Mouse (Mus musculus): ENCODE data around the gene Rps6ka5.

The Rps6ka5 gene

DNA sequence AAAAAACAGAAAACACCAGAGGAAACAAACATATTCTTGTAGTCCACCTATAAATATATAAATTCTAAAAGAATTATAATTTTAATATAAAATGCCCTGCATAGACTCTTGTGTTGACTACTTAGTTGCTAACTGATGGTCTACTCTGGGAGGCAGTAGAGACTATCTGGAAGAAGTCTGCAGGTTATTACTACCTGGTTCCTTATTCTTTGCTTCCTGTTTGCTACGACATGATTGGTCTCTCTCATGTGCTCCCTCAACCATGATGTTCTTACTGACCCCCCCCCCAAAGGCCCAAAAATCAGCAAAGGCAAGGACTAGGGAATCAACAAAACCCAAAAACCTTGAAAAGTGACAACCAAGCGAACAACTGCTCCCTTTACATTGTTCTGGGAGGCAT lies 66.7 kb downstream of the Rps6ka5 start:
- no peak for DNase-seq (ENCODE audit: low spot score in 2 of 2)

DNA sequence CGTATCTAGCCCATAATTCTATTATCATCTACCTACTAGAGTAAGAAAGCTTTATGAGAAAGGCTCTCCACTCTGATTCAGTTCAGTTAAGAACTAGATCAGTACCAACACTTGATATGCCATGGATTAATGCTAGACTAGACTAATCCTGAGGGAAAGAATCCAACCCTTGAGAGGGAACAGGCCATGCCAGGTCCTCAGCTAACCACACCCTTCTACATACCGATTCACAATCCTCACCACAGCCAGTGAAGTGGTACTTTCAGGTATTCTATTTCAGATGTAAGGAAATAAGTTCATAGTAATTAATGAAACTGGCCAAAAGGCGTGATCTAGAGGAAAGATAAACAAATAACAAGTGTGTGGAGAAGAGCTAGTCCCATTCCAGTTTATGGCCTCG lies 70.8 kb downstream of the Rps6ka5 start:
- DNase-seq (ENCODE audit: low spot score in 2 of 2) = no peak

DNA sequence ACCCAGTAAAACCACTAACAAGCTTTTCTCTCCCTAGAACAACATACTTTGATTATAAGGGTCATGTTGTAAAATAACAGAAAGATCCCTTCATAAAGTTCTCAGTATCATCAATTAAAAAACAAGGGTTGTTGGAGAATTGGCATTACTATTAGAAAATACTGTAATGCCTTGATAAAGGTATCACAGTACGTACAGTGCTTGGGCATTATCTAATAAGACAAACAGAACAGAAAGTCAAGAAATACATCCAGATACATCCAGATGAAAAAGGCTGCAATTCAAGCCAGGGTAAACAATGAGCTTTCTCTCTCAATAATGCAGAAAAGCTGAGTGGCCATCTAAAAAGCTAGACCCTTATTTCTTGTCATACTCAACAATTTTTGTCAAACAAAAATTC lies 84.8 kb downstream of the Rps6ka5 start:
- no peak for DNase-seq (ENCODE audit: low spot score in 2 of 2)

DNA sequence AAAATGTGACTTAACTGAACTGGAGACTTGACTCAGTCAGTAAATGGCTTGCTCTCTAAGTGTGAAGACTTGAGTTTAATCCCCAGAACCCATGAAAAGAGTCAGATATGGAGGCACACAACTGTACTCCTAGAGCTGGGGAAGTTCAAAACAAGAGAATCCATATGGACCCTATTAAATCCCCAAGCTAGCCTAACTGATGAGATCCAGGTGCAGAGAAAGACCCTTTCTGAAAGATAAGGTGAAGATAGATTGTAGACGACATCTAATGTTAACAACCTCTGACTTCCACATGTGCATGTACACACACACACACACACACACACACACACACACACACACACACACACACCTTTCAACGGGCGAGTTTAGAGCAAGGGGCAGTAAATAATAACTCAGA lies 86.1 kb downstream of the Rps6ka5 start:
- DNase-seq (ENCODE audit: low spot score in 2 of 2) = no peak

DNA sequence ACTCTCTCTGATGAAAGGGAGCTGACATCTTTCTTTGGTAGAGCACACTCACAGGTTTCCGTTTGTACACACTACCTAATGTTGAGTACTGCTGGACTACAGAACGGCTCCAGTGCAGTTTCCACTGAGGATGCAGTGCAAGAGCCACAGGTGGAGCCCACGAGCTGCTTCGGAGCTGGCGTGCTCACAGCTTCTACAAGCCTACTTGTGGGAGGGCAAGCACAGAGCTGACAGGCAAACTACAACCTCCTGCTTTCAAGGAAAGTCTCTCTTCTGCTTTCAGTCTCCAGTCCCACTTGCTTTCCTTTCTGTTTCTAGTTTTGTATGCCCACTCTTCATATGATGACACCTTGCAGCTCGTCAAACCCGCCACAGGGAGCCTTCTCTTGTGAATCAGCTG lies 87.1 kb downstream of the Rps6ka5 start:
- peak in 1 of 2 experiments; percentile 62 for DNase-seq (ENCODE audit: low spot score in 2 of 2)

DNA sequence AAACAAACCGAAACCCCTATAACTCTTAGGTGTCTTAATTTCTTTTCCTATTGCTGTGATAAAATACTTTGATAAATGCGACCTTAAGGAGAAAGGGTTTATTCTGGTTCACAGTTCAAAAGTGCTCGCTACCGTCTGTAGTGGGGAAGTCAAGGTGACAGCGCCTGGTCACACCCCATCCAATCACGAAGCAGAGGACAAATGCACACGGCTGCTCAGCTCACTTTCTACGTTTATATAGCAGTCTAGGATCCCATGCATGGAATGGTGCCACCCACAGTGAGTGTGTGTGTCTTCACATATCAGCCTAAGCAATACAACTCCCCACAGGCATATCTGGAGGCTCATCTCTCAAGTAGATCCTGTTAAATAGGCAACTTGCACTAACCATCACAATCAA lies 88.9 kb downstream of the Rps6ka5 start:
- DNase-seq (ENCODE audit: low spot score in 2 of 2) = no peak

DNA sequence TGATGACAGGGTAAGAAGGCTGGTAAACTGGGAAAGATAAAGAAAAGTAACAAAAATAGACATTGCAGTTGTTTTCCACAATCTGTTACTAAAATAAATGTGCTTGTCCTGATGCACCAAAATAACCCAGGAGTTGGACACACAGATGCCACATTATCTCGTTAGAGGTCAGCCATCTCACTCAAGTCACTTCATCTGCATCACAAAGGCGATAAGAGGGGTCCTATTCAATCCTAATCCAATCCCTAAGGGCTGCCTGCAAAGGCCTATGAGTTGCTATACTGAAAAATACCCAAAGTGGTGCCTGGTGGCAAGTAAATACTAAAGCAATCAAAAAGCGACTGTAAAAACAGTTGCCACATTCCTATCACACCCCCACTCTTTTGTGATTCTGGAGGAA lies 90.0 kb downstream of the Rps6ka5 start:
- no peak for DNase-seq (ENCODE audit: low spot score in 2 of 2)

DNA sequence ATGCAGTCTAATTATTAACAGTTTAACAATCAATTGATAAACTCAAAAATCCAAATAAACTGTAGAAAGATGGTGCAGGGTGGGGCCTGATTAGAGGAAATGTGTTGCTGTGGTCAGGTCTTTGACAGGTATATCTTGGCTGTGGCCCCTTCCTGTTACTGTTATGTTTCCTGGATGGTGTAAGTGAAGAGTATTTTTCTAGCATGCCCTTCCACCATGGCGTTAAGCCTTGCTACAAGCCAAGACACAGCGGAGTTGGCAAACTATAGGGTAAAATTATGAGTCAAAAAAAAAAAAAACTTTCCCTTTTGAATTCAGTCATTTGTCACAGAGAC lies 90.5 kb downstream of the Rps6ka5 start:
- DNase-seq (ENCODE audit: low spot score in 2 of 2) = no peak

DNA sequence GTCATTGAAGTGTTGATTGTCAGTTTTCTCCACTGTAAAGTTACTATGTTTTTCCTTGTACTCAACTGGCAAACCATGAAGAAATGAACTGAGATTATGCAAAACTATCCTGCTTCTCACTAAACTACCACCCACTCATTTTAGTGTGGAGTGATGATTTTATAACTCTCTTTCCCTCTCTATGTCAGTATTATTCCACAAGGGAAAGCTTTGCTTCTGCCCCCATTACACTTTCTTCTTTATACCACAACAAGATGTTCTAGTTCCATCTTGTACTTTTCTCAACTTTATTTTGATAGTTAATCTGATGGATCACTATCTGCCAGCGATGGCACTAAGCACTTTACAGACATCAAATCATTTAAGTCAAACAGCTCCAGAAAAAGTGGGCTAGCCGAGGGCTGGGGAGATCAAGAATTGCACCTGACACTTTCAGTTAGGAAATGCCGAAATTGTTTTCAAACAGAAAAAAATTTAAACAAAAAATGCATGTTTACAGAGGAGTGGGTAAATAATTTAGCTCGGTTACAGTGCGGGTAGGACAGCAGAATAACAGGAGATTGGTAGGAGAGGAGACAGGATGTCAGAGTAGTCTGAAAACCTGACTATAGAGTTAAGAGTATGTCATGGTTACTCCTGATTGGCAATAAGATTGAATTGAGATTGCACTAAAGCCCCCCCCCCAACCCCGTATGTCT lies 91.0 kb downstream of the Rps6ka5 start:
- DNase-seq (ENCODE audit: low spot score in 2 of 2) = no peak

DNA sequence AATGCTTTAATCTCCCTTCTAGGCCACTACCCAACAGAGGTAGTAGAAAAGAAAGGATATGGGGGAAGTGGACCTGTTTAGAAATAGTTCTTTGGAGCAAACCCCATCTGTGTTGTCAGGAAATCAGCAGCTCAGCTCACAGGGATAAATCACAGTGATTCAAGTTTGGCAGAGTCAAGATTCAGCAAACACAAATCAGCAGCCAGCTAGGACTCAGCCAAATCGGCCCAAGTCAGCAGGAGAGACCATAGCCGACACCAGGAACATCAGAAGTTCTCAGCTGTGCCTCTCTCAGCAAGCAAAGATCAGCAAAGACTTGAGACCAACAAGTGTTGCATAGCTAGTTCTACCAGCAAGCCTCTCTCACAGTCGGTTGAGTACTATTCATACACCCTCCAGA lies 93.6 kb downstream of the Rps6ka5 start:
- DNase-seq (ENCODE audit: low spot score in 2 of 2) = no peak

DNA sequence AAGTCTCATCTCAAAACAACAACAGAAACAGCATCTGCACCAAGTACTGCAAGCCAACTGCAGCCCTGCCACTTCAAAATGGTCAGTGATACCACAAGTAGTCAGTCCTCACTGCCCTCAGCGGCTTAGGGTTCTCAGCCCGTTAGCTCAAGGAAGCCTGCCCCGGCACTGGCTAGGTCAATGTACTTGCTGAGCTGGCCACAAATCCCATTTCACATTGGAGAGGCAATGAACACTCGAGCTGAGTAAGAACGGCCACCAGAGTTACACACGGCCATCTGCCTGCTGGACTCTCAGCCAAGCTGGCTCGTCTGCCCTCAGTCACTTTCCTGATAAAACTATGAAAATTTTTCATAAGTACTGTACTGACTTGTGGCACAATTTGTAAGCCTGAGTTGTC lies 95.5 kb downstream of the Rps6ka5 start:
- no peak for DNase-seq (ENCODE audit: low spot score in 2 of 2)

DNA sequence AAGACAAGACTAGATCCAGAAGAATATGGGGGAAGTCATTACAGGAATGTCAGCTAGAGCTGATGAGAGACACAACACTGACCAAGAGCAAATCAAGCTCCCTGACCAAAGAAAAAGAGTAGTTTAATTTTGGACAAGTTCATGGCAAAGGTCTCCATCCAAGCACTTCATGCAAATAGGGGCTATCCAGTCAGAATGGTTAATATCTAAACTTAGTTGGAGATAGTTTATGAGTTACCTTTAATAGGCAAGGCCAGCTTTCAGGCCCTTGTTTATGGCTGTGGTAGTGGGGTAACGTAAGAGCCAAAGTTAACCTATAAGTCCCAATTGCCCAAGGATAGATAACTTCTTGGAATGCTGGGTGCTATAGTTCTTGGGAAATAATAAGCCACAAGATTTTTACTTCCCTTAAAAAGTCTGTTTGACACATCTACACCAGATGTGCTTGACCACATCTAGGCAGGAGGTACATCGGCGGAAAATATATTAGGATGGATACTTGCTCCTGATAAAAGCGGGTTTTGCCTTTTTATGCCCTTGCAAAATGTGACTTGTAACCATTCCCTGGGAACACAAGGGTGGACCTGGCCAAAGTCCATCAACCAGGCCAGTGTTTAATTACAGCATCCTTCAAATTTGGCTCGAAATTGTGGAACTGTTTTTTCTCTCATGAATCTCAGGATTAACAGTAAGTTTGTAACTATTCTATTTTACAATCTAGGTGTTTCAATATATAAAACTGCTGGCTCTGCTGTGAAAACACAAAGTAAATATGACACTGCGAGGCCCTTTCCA lies 97.5 kb downstream of the Rps6ka5 start:
- no peak for DNase-seq (ENCODE audit: low spot score in 2 of 2)

DNA sequence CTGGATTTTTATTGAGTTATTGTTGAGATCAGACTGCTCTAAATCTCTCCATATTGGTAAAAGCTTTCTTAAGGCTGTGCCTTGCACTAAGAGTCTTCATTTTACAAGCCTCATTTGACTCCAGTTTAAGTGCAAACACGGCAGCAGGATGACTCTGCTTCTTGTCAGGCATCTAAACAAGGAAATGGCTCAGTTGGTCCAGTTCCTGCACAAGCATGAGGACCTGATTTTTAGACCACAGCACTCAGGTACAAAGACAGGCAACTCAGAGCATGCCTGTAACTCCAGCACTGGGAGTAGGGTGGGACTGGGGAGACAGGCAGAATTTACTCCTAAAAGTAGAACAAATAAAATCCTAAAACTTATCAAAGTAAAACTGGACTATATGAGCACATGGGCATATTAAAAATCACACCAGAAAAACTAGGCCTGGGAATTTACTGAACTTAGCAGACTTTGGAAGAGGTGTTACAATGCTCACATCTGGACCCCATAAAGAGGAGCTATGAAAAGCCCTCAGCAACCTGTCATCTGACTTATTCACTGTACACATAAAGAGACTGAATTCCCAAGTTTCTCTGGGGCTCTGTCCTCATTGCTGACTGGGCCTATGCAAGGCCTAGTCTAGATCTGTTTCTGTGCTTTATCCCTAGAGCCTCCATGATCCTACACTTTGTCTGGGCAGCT lies 99.6 kb downstream of the Rps6ka5 start:
- DNase-seq (ENCODE audit: low spot score in 2 of 2) = no peak

DNA sequence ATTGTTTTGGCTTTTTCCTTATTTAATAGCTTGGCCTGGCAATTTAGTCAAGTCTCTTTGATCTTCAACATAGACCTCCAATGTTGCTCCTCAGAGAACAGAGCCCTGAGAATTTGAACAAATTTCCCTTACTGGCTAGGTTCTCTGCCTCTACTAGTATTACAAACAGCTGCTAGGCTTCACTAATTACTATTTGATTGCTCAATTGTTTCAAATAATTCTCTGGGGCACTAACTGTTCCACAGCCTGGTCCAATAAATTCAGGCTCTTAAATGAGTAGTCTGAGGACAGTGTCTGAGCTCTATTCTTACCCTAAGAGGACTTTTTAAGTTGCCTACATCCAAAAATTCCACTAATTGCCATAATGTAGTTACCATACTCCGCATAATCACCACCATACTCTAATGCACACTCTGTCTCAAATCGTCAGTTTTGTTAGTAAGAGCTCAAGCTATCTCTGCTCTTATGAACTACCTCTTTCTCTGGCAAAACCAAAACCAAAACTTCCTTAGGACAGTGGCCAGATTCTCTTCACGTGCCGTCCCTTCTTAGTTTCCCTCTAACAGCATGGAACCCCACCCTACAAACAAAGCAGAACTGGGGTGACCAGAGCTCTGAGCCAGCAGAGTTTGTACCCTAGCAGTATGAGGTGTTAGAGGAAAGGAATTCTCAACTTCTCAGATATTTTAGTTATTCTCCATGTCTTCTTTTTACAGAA lies 100.4 kb downstream of the Rps6ka5 start:
- no peak for DNase-seq (ENCODE audit: low spot score in 2 of 2)

DNA sequence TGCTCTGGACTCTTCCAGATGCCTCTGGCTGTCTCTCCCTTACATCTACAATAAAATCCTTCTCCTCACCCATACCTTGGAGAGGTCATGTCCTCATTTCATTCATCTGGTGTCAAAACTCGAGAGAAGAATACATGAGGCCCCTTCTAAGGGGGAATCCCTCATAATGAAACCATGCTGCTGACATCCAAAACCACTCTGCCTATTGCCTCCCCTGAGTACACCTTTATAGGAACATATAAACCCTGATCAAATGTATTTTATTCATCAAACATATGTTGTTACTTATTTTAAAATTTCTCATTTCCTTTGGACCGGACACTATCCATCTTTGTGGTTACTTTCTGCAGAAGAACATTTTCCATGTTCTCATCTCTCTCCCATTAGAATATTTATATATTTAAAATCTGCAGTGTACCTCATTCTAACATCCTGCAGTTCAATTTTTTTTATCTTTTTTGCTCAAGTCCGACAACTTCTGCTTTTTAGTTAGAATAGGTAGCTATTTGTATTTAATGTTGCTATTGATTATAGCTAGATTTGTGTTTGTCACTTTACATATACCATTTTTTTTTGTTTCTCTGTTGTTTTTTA lies 101.8 kb downstream of the Rps6ka5 start:
- DNase-seq (ENCODE audit: low spot score in 2 of 2) = no peak

DNA sequence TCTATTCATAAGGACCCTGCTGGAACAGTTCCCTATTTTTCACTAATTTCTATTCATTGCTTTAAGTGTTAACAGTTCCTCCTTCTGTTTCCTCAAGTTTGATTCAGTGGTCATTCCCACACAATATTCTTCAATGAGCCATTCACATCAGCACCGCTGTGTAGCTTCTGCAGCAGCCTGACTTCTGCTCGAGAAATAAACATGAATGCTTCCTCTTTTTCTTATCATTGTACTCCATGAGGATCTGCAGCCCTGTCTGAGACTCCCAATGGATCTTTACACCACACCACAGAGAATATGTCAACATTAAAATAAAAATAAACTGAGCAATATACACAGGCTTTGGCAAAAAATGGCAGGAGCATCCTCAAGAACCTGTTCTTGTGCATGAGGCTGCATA lies 111.5 kb downstream of the Rps6ka5 start:
- no peak for DNase-seq (ENCODE audit: low spot score in 2 of 2)

DNA sequence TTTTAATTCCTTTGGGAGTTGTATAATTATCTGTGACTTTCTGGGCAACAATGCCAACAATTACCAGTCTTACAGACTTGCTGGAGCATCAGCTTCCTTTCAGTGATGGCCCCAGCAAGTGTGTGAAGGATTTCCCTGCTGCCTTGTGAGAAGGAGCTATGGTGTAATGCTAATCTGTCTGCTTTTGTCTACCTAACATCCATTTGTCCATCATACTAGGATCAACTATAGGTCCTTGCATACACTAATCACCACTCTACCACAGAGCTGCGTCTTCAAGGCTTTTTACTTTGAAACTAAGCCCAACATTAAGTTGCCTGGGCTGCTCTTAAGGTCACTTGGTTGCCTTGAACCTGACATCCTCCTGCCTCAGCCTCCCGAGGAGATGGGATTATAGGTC lies 112.9 kb downstream of the Rps6ka5 start:
- no peak for DNase-seq (ENCODE audit: low spot score in 2 of 2)

DNA sequence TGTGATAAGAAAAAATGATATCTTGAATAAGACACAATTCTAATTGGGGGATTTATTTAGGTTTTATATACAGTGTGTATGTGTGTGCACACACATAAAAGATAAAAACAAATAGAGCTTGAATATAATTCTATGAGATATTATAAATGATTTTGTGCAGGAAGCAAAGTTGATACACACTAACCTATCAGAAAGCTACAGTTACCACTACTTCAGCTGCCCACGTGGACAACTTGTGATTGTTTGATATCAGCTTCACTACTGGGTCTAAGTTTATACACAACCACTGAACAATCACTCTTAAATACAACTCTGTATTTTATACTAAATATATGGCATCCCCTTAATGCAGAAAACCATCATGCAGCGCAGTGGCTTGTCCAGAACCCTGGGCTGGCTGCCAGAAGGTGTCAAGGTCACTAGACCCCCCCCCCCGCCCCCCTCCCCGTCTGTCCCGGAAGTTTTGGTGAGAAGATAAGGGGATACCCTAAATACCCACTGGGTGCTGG lies 113.5 kb downstream of the Rps6ka5 start:
- DNase-seq (ENCODE audit: low spot score in 2 of 2) = no peak

DNA sequence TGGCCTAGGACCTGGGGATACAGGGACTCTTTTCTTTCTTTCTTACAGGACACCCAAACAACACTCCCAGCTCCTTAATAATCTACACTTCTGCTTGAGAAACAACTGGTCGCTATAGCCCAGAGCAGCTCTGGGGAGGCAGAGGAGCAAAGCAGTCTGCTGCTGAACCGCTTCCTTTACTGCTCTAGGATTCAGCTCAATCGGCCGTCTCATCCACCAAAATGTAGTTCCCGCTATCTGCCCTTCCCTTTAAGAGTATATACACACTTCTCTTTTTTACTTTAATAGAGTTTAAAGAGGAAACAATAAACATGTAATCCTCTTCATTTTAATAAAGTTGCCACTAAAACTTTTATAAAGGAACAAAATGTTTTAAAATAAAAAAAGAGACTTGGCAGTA lies 117.0 kb downstream of the Rps6ka5 start:
- no peak for DNase-seq (ENCODE audit: low spot score in 2 of 2)

DNA sequence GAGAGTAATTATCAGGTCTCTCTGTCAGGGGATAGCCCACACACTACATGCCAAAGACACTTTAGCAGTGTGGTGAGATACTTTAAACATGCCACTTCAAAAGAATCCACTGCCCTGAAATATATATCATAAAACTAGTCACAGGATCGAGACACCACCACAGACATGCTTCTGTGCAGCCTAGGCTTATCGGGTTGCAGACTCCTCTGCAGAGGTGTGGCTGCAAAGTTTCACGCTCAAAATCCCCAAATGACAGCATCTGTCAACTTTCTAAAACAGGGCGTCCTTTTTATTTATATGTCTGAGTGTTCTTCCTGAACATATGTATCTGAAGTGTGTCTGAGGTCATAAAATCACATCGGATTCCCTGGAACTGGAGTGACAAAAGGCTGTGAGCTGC lies 117.7 kb downstream of the Rps6ka5 start:
- DNase-seq (ENCODE audit: low spot score in 2 of 2) = no peak

DNA sequence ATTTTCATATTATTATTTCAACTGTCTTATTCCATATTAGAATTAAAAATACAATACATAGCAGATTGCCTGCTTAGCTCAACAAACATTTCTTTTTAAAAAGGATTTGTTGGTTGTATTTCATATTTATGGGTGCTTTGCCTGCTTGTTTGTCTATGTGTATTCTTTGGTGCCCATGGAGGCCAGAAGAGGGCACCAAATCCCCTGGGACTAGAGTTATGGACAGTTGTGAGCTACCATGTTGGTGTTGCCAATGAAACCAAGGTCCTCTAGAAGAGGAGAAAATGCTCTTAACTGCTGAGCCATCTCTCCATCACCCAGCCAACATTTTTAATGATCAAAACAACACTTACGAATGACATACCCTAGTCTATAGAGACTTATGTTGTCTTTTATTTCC lies 120.0 kb downstream of the Rps6ka5 start:
- DNase-seq (ENCODE audit: low spot score in 2 of 2) = no peak

DNA sequence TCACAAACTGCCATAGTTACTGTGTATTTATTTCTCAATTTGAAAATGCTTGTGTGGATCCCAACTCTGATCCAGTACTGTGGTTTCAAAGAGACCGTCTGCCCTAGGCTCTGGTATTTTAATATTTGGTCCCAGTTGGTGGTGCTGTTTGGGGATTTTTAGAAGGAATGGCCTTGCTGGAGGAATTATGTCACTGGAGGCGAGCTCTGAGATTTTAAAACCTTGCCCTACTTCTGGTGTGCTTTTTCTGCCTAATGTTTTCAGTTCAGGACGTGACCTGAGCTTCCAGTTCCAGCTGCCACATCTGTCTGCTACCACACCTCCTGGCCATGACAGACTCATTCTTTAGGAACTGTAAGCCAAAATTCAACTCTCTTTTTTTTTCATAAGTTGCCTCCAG lies 121.2 kb downstream of the Rps6ka5 start:
- no peak for DNase-seq (ENCODE audit: low spot score in 2 of 2)
